Mouse (Mus musculus) liver, embryonic 15.5 days (tissue): ENCODE results near the gene Cog4. TPM values are rescaled to one million over a fixed set of nuclear protein-coding genes. Genes with fewer than 3 reads are reported as not detected.
"Not testable (repeated sequence)": the region's sequence is repeated elsewhere in the genome, so short reads cannot be mapped to it uniquely, and the experiment has no call there.

Experiments
- ATAC-seq: fragments of 200-750 bp; cut with Nextera tagmentation; 2 replicates; pipeline ENCODE4 v1.8.0; 2017; ENCODE audit warnings: moderate number of reproducible peaks, mild to moderate bottlenecking, moderate library complexity; ENCODE audit not compliant: insufficient read depth
- H3K27ac ChIP-seq: fragments of 300-500 bp; sonication (generic); replicated peaks from 2 replicates; pipeline ENCODE4 v1.5.1; 2015; ENCODE audit warnings: mild to moderate bottlenecking, inconsistent platforms
- H3K27me3 ChIP-seq: fragments of 300-500 bp; sonication (generic); 2 replicates; pipeline ENCODE4 v1.6.1; 2015; ENCODE audit warnings: mild to moderate bottlenecking, inconsistent platforms
- H3K36me3 ChIP-seq: fragments of 300-500 bp; sonication (generic); replicated peaks from 2 replicates; pipeline ENCODE4 v1.6.1; 2015; ENCODE audit warnings: moderate library complexity, mild to moderate bottlenecking, inconsistent platforms
- H3K4me1 ChIP-seq: fragments of 300-500 bp; sonication (generic); replicated peaks from 2 replicates; pipeline ENCODE4 v1.6.1; 2015; ENCODE audit warnings: inconsistent platforms
- H3K4me2 ChIP-seq: fragments of 300-500 bp; sonication (generic); 2 replicates; pipeline ENCODE4 v1.6.1; 2015; ENCODE audit warnings: moderate library complexity, mild to moderate bottlenecking, inconsistent platforms
- H3K4me3 ChIP-seq: fragments of 300-500 bp; sonication (generic); replicated peaks from 2 replicates; pipeline ENCODE4 v1.5.1; 2015; ENCODE audit warnings: mild to moderate bottlenecking, inconsistent platforms
- H3K9ac ChIP-seq: fragments of 300-500 bp; sonication (generic); 2 replicates; pipeline ENCODE4 v1.6.1; 2015; ENCODE audit warnings: moderate library complexity, mild to moderate bottlenecking, inconsistent platforms
- H3K9me3 ChIP-seq: fragments of 300-500 bp; sonication (generic); replicated peaks from 2 replicates; pipeline ENCODE4 v1.6.1; 2016; ENCODE audit warnings: inconsistent platforms
- WGBS: fragments of 180-500 bp; shearing (Covaris S2); methylation state at CpG from one replicate; pipeline ENCODE4 v1.1.7; 2015; ENCODE audit warnings: mixed read lengths; ENCODE audit not compliant: insufficient replicate concordance; 5-methylcytosine and 5-hydroxymethylcytosine counted together
- polyA plus RNA-seq: library from polyadenylated mRNA; unstranded; fragments of >200 nt; fragmentation: Nextera tagmentation; extraction: Ambion mirVana; gene quantifications from 2 replicates; pipeline ENCODE4 v1.2.1, GENCODE M21; 2015

Gene Cog4
- polyA plus RNA-seq, 1 experiment from 2014 or later: 28.3 TPM

DNA sequence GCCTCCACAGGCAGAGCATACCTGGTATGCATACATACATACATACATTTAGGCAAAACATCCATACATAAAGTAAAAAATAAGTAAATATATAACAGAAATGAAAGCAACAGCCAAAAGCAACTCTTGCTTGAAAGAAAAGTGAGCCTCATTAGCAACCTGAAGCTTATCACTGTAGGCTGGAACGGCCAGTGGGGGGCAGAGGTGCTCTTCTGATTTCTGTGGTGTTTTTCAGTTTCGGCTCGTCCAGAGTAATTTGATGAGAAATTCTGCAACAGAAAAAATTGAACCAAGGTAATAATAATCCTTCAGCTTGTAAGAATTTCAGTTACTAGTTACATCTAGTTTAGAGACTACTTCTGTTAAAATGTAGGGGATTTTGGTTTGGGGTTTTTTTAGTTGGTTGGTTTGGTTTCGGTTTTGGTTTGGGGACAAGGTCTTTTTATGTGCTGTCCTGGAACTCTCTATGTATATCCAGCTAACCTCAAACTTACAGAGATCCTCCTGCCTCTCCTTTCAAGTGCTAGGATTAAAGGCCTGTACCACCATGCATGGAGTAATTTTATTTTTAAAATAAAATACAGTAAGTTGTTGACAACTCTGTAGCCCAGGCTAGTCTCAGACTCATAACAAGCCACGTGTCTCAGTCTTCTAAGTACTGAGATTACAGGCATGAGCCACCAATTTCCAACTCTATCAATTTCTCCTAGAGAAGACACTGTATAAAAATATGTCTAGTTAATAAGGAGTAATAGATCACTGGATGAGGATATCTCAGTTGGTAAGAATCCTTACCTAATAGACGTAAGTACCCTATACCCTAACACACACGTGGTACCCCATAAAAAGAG is 13.5 kb downstream of the Cog4 start:
- Histone ChIP-seq H3K9me3 (no peaks in the 10 kb centered on the region), H3K4me3 (no peak overlapping the region), H3K9ac (no peak overlapping the region), H3K4me1 (no peaks in the 10 kb centered on the region), H3K36me3 (peaks cover 96% of the 10 kb centered on the region), H3K27ac (no peak overlapping the region), H3K27me3 (no peaks in the 10 kb centered on the region), H3K4me2 (no peak overlapping the region)
- 73% methylated on average over 7 of the region's 7 CpGs for WGBS
- no peak for ATAC-seq

DNA sequence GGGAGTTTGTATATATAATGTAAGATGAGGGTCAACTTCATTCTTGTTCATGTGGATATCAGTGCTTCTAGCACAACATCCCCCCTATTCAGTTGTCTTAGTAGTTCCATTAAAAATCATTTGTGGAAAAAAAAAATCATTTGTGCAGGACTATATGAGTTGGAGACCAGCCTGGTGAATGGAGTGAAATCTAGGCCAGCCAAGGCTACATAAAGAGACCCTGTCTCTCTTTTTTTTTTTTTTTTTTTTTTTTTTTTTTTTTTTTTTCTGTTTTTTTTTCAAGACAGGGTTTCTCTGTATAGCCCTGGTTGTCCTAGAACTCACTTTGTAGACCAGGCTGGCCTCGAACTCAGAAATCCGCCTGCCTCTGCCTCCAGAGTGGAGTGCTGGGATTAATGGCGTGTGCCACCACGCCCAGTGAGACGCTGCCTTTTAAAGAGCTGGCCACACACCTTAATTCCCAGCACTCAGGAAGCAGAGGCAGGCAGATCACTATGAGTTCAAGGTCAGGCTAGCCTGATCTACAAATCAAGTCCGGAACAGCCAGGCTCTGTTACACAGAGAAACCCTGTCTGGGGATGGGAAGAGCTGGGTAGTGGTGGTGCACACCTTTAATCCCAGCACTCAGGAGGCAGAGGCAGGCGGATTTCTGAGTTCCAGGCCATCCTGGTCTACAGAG is 15.1 kb downstream of the Cog4 start:
- not testable (repeated sequence) for H3K27ac ChIP-seq, H3K9ac ChIP-seq, H3K4me3 ChIP-seq, ATAC-seq, H3K27me3 ChIP-seq, H3K9me3 ChIP-seq, H3K4me1 ChIP-seq, H3K4me2 ChIP-seq
- peaks cover 95% of the 10 kb centered on the region for H3K36me3 ChIP-seq
- WGBS: 89% methylated on average over 7 of the region's 7 CpGs

DNA sequence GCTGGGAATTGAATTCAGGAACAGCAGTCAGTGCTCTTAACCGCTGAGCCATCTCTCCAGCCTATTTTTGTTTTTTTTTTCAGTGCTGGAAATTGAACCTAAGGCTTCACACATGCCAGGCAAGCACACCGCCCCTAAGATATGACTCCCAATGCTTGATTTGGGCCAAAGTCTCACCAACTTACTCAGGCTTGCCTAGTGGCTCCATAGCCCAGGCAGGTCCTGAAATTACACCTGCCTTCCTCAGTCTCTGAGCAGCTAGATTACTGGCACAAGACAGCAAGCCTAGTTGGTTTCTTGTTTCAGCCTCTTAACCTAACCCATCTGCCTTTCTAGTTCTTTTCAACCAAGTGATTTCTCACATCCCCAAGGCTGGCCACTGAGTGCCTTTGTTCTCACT is 24.1 kb downstream of the Cog4 start:
- no peaks in the 10 kb centered on the region for H3K4me1 ChIP-seq
- no peaks in the 10 kb centered on the region for H3K9me3 ChIP-seq
- 91% methylated on average over 2 of the region's 2 CpGs for WGBS
- H3K36me3 ChIP-seq: peaks cover 96% of the 10 kb centered on the region
- no peak overlapping the region for H3K4me2 ChIP-seq
- H3K9ac ChIP-seq: no peak overlapping the region
- H3K4me3 ChIP-seq: no peak overlapping the region
- H3K27me3 ChIP-seq: no peaks in the 10 kb centered on the region
- no peak for ATAC-seq
- H3K27ac ChIP-seq: no peak overlapping the region

DNA sequence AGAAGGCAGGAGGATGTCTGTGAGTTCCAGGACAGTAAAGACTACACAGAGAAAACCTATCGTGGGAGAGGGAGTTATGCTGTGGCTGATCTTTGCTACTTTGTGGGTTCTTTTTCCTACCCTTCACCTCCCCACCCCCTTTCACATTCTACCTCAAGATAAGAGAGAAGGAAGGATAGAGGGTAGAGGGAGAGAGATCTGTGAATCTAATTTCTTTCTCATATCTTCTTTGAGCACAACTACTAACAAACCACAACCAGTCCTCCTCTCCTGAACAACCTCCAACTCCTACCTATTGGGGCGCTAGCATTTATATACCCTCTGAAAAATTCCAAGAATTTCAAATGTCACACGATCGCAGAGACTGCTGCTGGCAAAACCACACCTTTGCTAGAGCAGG is 31.5 kb downstream of the Cog4 start:
- Histone ChIP-seq H3K4me2 (no peak overlapping the region; the same call in 1 of the 2 replicates), H3K27ac (no peak overlapping the region), H3K36me3 (peaks cover 98% of the 10 kb centered on the region), H3K9ac (no peak overlapping the region), H3K4me3 (no peak overlapping the region), H3K9me3 (no peaks in the 10 kb centered on the region), H3K4me1 (peaks cover 11% of the 10 kb centered on the region), H3K27me3 (no peaks in the 10 kb centered on the region)
- WGBS: 31% methylated on average over 4 of the region's 4 CpGs
- peak; percentile 68; the same call in 1 of the 2 replicates for ATAC-seq

DNA sequence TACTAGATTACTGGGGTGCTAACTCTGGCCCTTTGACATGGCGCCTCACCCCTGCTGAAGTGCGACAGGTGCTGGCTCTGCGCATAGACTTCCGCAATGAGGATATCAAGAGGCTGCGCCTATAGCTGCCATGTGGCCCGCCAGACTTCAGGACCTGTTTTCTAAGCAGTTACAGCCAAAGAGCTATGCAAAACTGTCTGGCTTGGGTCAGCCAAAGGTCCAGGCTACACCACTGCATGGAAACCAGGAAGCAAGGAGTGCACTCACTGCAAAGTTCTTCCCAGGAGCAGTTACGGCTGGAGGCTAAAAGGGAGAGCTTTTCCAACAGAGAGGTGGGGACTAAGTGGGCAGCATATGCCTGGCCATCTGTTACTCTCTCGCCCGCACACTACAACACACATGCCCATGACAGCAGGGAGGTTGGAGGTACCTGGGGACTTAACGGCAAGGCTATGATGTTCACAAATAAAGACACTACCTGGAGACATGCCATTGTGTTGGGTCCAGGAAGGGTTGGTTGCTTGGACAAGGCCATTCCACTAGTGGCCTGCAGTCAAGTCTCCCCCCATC is 35.4 kb downstream of the Cog4 start:
- Histone ChIP-seq H3K36me3 (peaks cover 82% of the 10 kb centered on the region), H3K27ac (no peak overlapping the region), H3K4me2 (no peak overlapping the region), H3K9ac (no peak overlapping the region), H3K27me3 (no peaks in the 10 kb centered on the region), H3K4me3 (no peak overlapping the region), H3K9me3 (no peaks in the 10 kb centered on the region), H3K4me1 (peaks cover 11% of the 10 kb centered on the region)
- 91% methylated on average over 10 of the region's 10 CpGs for WGBS
- ATAC-seq: no peak

DNA sequence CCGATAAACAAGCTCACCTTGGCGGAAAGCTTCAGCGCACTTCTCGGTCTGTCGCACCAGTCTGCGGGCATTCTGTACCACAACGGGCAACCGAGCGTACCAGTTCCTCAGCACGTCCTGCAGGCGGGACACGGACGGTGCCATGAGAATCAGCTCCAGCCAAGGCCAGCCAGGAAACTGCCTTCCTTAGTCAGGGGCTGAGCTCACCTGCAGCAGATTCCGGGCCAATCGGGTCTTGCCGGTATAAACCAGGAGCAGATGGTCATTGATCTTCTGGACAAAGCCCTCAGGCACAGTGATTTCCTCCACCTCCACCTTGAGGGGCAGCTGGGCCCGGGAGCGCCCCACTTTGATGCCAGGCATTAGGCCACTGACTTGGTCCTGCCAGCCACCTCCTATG is 37.4 kb downstream of the Cog4 start:
- no peaks in the 10 kb centered on the region for H3K4me1 ChIP-seq
- H3K4me3 ChIP-seq: no peak overlapping the region
- H3K27ac ChIP-seq: no peak overlapping the region
- no peak overlapping the region for H3K9ac ChIP-seq
- H3K27me3 ChIP-seq: no peaks in the 10 kb centered on the region
- WGBS: 93% methylated on average over 18 of the region's 18 CpGs
- H3K36me3 ChIP-seq: peaks cover 78% of the 10 kb centered on the region
- H3K4me2 ChIP-seq: no peak overlapping the region
- ATAC-seq: no peak
- H3K9me3 ChIP-seq: no peaks in the 10 kb centered on the region

DNA sequence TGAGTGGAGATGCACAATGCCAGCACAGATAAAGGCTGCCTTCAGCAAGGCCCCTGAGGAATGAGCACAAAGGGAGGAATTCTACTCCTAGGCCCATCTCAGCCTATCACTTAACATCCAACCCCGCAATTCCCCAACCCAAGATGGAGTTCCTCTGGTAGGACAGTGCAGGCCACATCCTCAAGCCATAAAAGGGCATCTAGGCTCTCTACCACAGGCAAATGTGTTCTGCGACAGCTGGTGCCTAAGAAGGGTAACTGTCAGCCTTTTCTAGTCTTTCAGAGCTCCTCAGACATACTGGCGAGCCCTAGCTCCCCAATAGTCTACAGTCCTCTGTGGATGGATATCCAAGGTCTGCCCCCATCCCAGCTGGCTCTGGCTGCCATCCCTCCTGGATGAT is 40.2 kb downstream of the Cog4 start:
- no peak overlapping the region for H3K9ac ChIP-seq
- WGBS: 59% methylated on average over 3 of the region's 3 CpGs
- no peak overlapping the region for H3K4me2 ChIP-seq
- no peak for ATAC-seq
- no peak overlapping the region for H3K4me3 ChIP-seq
- H3K4me1 ChIP-seq: 0 out of 2 replicates have a peak, but pooled peaks cover 4% of the 10 kb centered on the region
- no peaks in the 10 kb centered on the region for H3K9me3 ChIP-seq
- no peaks in the 10 kb centered on the region for H3K27me3 ChIP-seq
- H3K27ac ChIP-seq: no peak overlapping the region
- peaks cover 50% of the 10 kb centered on the region for H3K36me3 ChIP-seq

DNA sequence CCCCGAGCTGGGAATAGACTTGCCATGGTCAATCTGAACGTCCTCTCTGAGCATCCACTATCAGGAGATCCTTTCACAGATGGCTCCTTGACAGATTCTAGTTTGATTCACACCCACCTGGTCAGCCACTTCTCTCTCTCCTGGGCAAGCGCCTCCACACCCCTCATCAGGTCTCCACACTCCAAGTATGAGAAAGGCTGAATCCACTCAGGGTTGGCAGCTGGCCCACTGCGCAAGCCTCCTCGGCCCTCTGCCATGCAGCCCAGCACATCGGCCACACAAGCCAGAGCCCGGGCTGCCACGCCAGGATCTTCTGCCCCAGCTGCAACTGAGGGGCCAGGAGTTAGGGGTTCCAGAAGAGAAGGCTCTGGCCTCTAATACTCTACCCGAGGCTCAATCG is 41.2 kb downstream of the Cog4 start:
- Histone ChIP-seq H3K27me3 (no peaks in the 10 kb centered on the region), H3K4me2 (no peak overlapping the region), H3K27ac (no peak overlapping the region), H3K36me3 (peaks cover 45% of the 10 kb centered on the region), H3K4me3 (no peak overlapping the region), H3K9ac (no peak overlapping the region), H3K4me1 (0 out of 2 replicates have a peak, but pooled peaks cover 4% of the 10 kb centered on the region), H3K9me3 (no peaks in the 10 kb centered on the region)
- WGBS: 80% methylated on average over 10 of the region's 10 CpGs
- ATAC-seq: no peak

DNA sequence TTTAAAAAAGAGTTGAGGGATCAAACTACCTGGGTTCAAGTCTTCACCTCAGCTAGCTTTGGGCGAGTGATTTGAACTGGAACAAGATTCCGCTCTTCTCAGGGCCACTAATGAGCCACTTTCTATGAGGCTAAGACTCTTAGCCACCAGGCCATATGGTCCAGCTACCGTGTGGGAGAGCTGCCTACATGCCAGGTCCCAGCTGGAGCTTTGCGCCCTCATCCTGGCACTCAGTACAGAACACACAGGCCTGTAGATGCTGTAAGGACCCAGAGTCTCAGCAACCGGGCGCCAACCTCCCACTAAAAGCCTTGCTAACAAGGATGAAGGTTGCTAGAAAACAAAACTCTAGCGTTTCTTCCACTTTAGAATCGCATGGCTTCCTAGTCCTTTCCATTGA is 42.0 kb downstream of the Cog4 start:
- 77% methylated on average over 8 of the region's 8 CpGs for WGBS
- no peaks in the 10 kb centered on the region for H3K9me3 ChIP-seq

DNA sequence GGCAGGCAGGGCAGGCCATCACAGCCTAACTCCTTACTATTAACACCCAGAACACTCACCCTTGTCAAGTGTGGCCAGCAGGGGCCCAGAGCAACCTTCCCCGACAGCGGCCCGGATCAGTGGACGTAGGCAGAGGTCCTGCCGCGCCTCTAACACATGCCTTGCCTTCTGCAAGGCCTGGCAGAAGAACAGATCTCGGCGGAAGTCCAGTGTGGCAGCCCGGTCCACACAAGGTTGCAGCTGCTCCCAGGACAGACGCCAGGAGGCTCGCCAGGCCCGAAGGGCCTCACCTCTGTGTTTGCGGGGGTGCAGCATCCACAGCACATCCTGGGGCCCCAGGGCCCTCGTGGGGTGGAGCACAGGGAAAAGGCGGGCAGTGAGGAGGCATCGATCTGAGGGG is 42.5 kb downstream of the Cog4 start:
- Histone ChIP-seq H3K27me3 (no peaks in the 10 kb centered on the region), H3K4me3 (no peak overlapping the region), H3K9ac (no peak overlapping the region), H3K4me1 (0 out of 2 replicates have a peak, but pooled peaks cover 4% of the 10 kb centered on the region), H3K4me2 (no peak overlapping the region), H3K27ac (no peak overlapping the region), H3K9me3 (no peaks in the 10 kb centered on the region), H3K36me3 (peaks cover 32% of the 10 kb centered on the region)
- ATAC-seq: no peak
- WGBS: 80% methylated on average over 16 of the region's 16 CpGs

More for the DNA sequence above, 42.0 kb downstream of the Cog4 start:
- H3K27me3 ChIP-seq: no peaks in the 10 kb centered on the region
- no peak overlapping the region for H3K27ac ChIP-seq
- 0 out of 2 replicates have a peak, but pooled peaks cover 4% of the 10 kb centered on the region for H3K4me1 ChIP-seq
- no peak for ATAC-seq
- H3K4me3 ChIP-seq: no peak overlapping the region
- no peak overlapping the region for H3K4me2 ChIP-seq
- no peak overlapping the region for H3K9ac ChIP-seq
- peaks cover 36% of the 10 kb centered on the region for H3K36me3 ChIP-seq

DNA sequence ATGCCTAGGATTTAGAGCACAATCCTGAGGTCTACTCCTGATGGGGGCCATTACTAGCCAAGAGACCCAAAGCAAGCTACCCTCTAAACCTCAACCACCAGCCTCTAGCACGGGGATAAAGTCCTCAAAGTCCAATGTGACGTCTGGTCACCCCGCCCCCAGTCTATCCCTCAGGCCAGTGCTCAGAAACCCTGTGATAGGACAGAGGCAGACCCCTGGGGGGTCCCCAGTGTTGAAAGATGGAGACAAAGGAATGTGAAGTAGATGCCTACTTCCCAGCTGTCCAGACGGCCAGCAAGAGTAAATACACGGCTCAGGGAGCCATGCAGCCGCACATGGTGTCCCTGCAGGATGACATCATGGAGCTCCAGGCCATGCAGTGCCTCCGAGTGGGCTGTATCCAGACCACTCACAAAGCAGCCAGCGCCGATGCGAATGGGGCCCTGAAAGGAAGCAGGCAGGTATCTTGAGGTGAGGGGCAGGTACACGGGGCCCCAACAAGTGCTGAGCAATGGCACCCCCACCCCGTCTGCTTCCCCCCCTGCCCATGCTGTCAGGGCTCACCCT is 43.6 kb downstream of the Cog4 start:
- no peak overlapping the region for H3K27ac ChIP-seq
- ATAC-seq: no peak
- no peaks in the 10 kb centered on the region for H3K9me3 ChIP-seq
- H3K4me3 ChIP-seq: no peak overlapping the region
- H3K36me3 ChIP-seq: peaks cover 21% of the 10 kb centered on the region; the same call in 1 of the 2 replicates
- H3K27me3 ChIP-seq: no peaks in the 10 kb centered on the region
- H3K4me2 ChIP-seq: no peak overlapping the region
- 75% methylated on average over 12 of the region's 12 CpGs for WGBS
- H3K4me1 ChIP-seq: 0 out of 2 replicates have a peak, but pooled peaks cover 9% of the 10 kb centered on the region
- H3K9ac ChIP-seq: no peak overlapping the region
